10 mouse cellular contexts compared by ENCODE assay signal in the genomic region with DNA sequence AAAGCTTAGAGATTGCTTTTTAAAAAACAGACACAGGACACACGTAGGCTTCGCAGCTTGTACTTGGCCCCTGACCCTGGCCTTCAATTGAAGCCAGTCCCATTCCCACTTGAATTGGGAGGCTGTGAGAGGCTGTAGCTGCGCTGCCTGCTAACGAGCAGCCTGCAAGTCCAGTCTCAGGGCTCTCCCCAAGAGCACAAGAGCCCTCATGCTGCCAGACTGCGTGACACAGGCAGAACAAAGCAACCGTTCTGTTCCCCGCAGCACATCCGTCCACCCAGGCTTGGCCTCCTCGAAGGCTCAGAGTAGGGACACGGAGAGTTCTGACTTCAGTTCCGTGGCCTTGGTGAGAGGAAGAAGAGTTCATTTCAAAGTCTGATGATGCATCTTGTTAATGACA.
DNase-seq lines count a peak whose midpoint lies in the region; ATAC-seq and TF ChIP-seq lines count a peak whose summit lies in the region.
"Had no signal": no experiment of that assay in that cellular context is flagged by ENCODE, and none has a peak within 500 bp of the region (broad histone marks: within the 10 kb centered on the region; RNA-seq: fewer than 3 reads in every experiment).

No protein-coding gene starts in this region.

- WGBS in heart, postnatal 0 days = 47% methylated on average over 11 of the region's 11 CpGs
- WGBS in bone marrow, adult 2 months = 57% methylated on average over 11 of the region's 11 CpGs
- WGBS in forebrain, embryonic 12.5 days = 9% methylated on average over 11 of the region's 11 CpGs
- WGBS in midbrain, embryonic 10.5 days = 31% methylated on average over 11 of the region's 11 CpGs

- H3K4me3 ChIP-seq in heart, postnatal 0 days (ENCODE audit: low read depth, low read length) = no peak overlapping the region
- H3K4me3 ChIP-seq in bone marrow, adult 2 months (replicated peaks; ENCODE audit: control insufficient read depth, low read depth, low read length) = no peak overlapping the region
- H3K4me3 ChIP-seq in forebrain, embryonic 12.5 days (replicated peaks) = no peak overlapping the region
- no peak overlapping the region for H3K4me3 ChIP-seq in midbrain, embryonic 10.5 days

- H3K27ac ChIP-seq in heart, postnatal 0 days (ENCODE audit: low read depth) = peak overlapping the region; percentile 85; the same call in 1 of the 2 replicates
- peak overlapping the region; percentile 44 for H3K27ac ChIP-seq in bone marrow, adult 2 months (ENCODE audit: control insufficient read depth, insufficient read depth, low read depth, low read length, poor library complexity)
- peak overlapping the region; percentile 68 for H3K27ac ChIP-seq in forebrain, embryonic 12.5 days
- peak overlapping the region; percentile 76 for H3K27ac ChIP-seq in midbrain, embryonic 10.5 days (replicated peaks)
- H3K27ac ChIP-seq: limb, embryonic 15.5 days had no signal

- no peak for TF ChIP-seq POLR2A in bone marrow, adult 2 months (IDR thresholded peaks at IDR 0.05; ENCODE audit: borderline replicate concordance, control insufficient read depth, low read depth, low read length)

- DNase-seq in heart, postnatal 0 days (ENCODE audit: low spot score) = no peak
- no peak for DNase-seq in heart, adult 18-20 months
- peak; percentile 47 for DNase-seq in midbrain, embryonic 10.5 days (ENCODE audit: low spot score)
- no peak for DNase-seq in cerebellum, postnatal 4 days (ENCODE audit: low spot score in 2 of 2)
- no peak for DNase-seq in urinary bladder, adult 2 months (ENCODE audit: low spot score)
- DNase-seq in left cerebral cortex, postnatal 14 days (ENCODE audit: low spot score in 2 of 2) = no peak
- DNase-seq: thymus, adult 18-20 months had no signal

- H3K36me3 ChIP-seq in heart, postnatal 0 days (replicated peaks; ENCODE audit: control insufficient read depth, insufficient read depth, low read length) = peaks cover 23% of the 10 kb centered on the region
- no peaks in the 10 kb centered on the region for H3K36me3 ChIP-seq in forebrain, embryonic 12.5 days (replicated peaks)
- H3K36me3 ChIP-seq in midbrain, embryonic 10.5 days = peaks cover 12% of the 10 kb centered on the region; the same call in 1 of the 2 replicates

- no peak overlapping the region for H3K4me2 ChIP-seq in heart, postnatal 0 days (ENCODE audit: low read depth, low read length)
- H3K4me2 ChIP-seq in forebrain, embryonic 12.5 days = no peak overlapping the region

- ATAC-seq in heart, postnatal 0 days (ENCODE audit: insufficient read depth, low read depth) = no peak
- ATAC-seq in forebrain, embryonic 12.5 days (ENCODE audit: low FRiP score) = peak; percentile 83

- intact Hi-C loops in left cerebral cortex, postnatal 14 days (cut with DNase I) = loop anchor here (5.0 kb wide), 1 partner anchor 71 kb away; no protein-coding TSS in a partner anchor

- TF ChIP-seq EP300 in heart, postnatal 0 days (IDR thresholded peaks at IDR 0.05; ENCODE audit: low read depth) = no peak

- no peak overlapping the region for H3K9ac ChIP-seq in heart, postnatal 0 days (replicated peaks; ENCODE audit: low read depth, low read length)
- H3K9ac ChIP-seq in forebrain, embryonic 12.5 days = no peak overlapping the region
- H3K9ac ChIP-seq: limb, embryonic 15.5 days had no signal

- no peak for TF ChIP-seq CTCF in heart, postnatal 0 days (IDR thresholded peaks at IDR 0.05; ENCODE audit: low read depth)
- TF ChIP-seq CTCF in bone marrow, adult 2 months (IDR thresholded peaks at IDR 0.05; ENCODE audit: control insufficient read depth, insufficient read depth, low read length) = no peak

- no peaks in the 10 kb centered on the region for H3K27me3 ChIP-seq in heart, postnatal 0 days (ENCODE audit: control insufficient read depth, insufficient read depth, low read length)
- peaks cover 21% of the 10 kb centered on the region; the same call in 1 of the 2 replicates for H3K27me3 ChIP-seq in forebrain, embryonic 12.5 days
- H3K27me3 ChIP-seq in midbrain, embryonic 10.5 days (ENCODE audit: low read depth, poor library complexity, severe bottlenecking) = peaks cover 38% of the 10 kb centered on the region

- no peaks in the 10 kb centered on the region for H3K9me3 ChIP-seq in heart, postnatal 0 days (replicated peaks; ENCODE audit: control insufficient read depth, low read length)
- H3K9me3 ChIP-seq in forebrain, embryonic 12.5 days = no peaks in the 10 kb centered on the region
- H3K9me3 ChIP-seq in midbrain, embryonic 10.5 days (replicated peaks) = no peaks in the 10 kb centered on the region
- H3K9me3 ChIP-seq: limb, embryonic 15.5 days had no signal

- H3K4me1 ChIP-seq in heart, postnatal 0 days (ENCODE audit: control insufficient read depth, insufficient read depth) = peaks cover 23% of the 10 kb centered on the region
- H3K4me1 ChIP-seq in bone marrow, adult 2 months (ENCODE audit: control insufficient read depth, insufficient read depth, low read length) = peaks cover 4% of the 10 kb centered on the region; the same call in 1 of the 2 replicates
- H3K4me1 ChIP-seq in forebrain, embryonic 12.5 days = peaks cover 24% of the 10 kb centered on the region
- H3K4me1 ChIP-seq in midbrain, embryonic 10.5 days = peaks cover 30% of the 10 kb centered on the region
